Mouse (Mus musculus): ENCODE measurements around the gene Mon1a. TPM values are rescaled to one million over a fixed set of nuclear protein-coding genes. Genes with fewer than 3 reads are reported as not detected.

Gene Mon1a
- polyA plus RNA-seq, 1 experiment = 0.89 TPM

- TF ChIP-seq TAL1 (IDR thresholded peaks at IDR 0.05; ENCODE audit: low read length) (no peak), GATA1 (IDR thresholded peaks at IDR 0.05; ENCODE audit: low read length) (no peak)
- H3K4me3 ChIP-seq (replicated peaks) = peak within 1 kb of the TSS; percentile 60
- peaks cover 3% of the 10 kb centered on the region for H3K27me3 ChIP-seq (ENCODE audit: control insufficient read depth)
- H3K9me3 ChIP-seq (ENCODE audit: control insufficient read depth, low read length) = no peaks in the 10 kb centered on the region
- H3K4me1 ChIP-seq (ENCODE audit: control insufficient read depth) = peaks cover 54% of the 10 kb centered on the region
- peaks cover 13% of the 10 kb centered on the region for H3K36me3 ChIP-seq (ENCODE audit: control insufficient read depth)
Measured at GRCm38 (mm10) chr9:107906252-107906966, 18.5 kb downstream of the Mon1a start, which contains the start of gene Mst1r. Gene Mst1r, plus strand, starts transcription at chr9:107906873.

- H3K27me3 ChIP-seq (ENCODE audit: control insufficient read depth) = peaks cover 2% of the 10 kb centered on the region; the same call in 1 of the 2 replicates
- H3K36me3 ChIP-seq (ENCODE audit: control insufficient read depth) = peaks cover 6% of the 10 kb centered on the region
- peaks cover 50% of the 10 kb centered on the region for H3K4me1 ChIP-seq (ENCODE audit: control insufficient read depth)
- no peak for TF ChIP-seq TAL1 (IDR thresholded peaks at IDR 0.05; ENCODE audit: low read length)
- no peak for TF ChIP-seq GATA1 (IDR thresholded peaks at IDR 0.05; ENCODE audit: low read length)
- H3K4me3 ChIP-seq (replicated peaks) = peak overlapping the region; percentile 60
- H3K9me3 ChIP-seq (ENCODE audit: control insufficient read depth, low read length) = no peaks in the 10 kb centered on the region
Measured at GRCm38 (mm10) chr9:107906967-107907800, 19.2 kb downstream of the Mon1a start.

GRCm38 (mm10) chr9:107907801-107908120, 19.8 kb downstream of the Mon1a start:
- Histone ChIP-seq H3K9me3 (ENCODE audit: control insufficient read depth, low read length) (no peaks in the 10 kb centered on the region), H3K4me3 (replicated peaks) (no peak overlapping the region), H3K4me1 (ENCODE audit: control insufficient read depth) (peaks cover 50% of the 10 kb centered on the region), H3K27me3 (ENCODE audit: control insufficient read depth) (peaks cover 2% of the 10 kb centered on the region; the same call in 1 of the 2 replicates), H3K36me3 (ENCODE audit: control insufficient read depth) (peaks cover 1% of the 10 kb centered on the region)
- TF ChIP-seq GATA1 (IDR thresholded peaks at IDR 0.05; ENCODE audit: low read length) (no peak), TAL1 (IDR thresholded peaks at IDR 0.05; ENCODE audit: low read length) (no peak)

GRCm38 (mm10) chr9:107908410-107909158, 20.6 kb downstream of the Mon1a start:
- H3K36me3 ChIP-seq (ENCODE audit: control insufficient read depth) = no peaks in the 10 kb centered on the region; the same call in 1 of the 2 replicates
- H3K4me3 ChIP-seq (replicated peaks) = no peak overlapping the region
- peaks cover 2% of the 10 kb centered on the region; the same call in 1 of the 2 replicates for H3K27me3 ChIP-seq (ENCODE audit: control insufficient read depth)
- no peaks in the 10 kb centered on the region for H3K9me3 ChIP-seq (ENCODE audit: control insufficient read depth, low read length)
- TF ChIP-seq GATA1 (IDR thresholded peaks at IDR 0.05; ENCODE audit: low read length) (no peak), TAL1 (IDR thresholded peaks at IDR 0.05; ENCODE audit: low read length) (no peak)
- H3K4me1 ChIP-seq (ENCODE audit: control insufficient read depth) = peaks cover 49% of the 10 kb centered on the region

GRCm38 (mm10) chr9:107910025-107910769, 22.2 kb downstream of the Mon1a start:
- Histone ChIP-seq H3K4me3 (replicated peaks) (no peak overlapping the region), H3K4me1 (ENCODE audit: control insufficient read depth) (peaks cover 53% of the 10 kb centered on the region), H3K27me3 (ENCODE audit: control insufficient read depth) (peaks cover 2% of the 10 kb centered on the region; the same call in 1 of the 2 replicates), H3K9me3 (ENCODE audit: control insufficient read depth, low read length) (no peaks in the 10 kb centered on the region), H3K36me3 (ENCODE audit: control insufficient read depth) (no peaks in the 10 kb centered on the region; the same call in 1 of the 2 replicates)
- no peak for TF ChIP-seq GATA1 (IDR thresholded peaks at IDR 0.05; ENCODE audit: low read length)
- no peak for TF ChIP-seq TAL1 (IDR thresholded peaks at IDR 0.05; ENCODE audit: low read length)

GRCm38 (mm10) chr9:107914764-107915420, 26.9 kb downstream of the Mon1a start:
- no peaks in the 10 kb centered on the region for H3K27me3 ChIP-seq (ENCODE audit: control insufficient read depth)

GRCm38 (mm10) chr9:107917895-107918608, 30.1 kb downstream of the Mon1a start:
- Histone ChIP-seq H3K4me1 (ENCODE audit: control insufficient read depth) (peaks cover 28% of the 10 kb centered on the region), H3K27me3 (ENCODE audit: control insufficient read depth) (no peaks in the 10 kb centered on the region), H3K9me3 (ENCODE audit: control insufficient read depth, low read length) (no peaks in the 10 kb centered on the region), H3K4me3 (replicated peaks) (no peak overlapping the region), H3K36me3 (ENCODE audit: control insufficient read depth) (peaks cover 6% of the 10 kb centered on the region)
- no peak for TF ChIP-seq GATA1 (IDR thresholded peaks at IDR 0.05; ENCODE audit: low read length)
- TF ChIP-seq TAL1 (IDR thresholded peaks at IDR 0.05; ENCODE audit: low read length) = no peak

More at GRCm38 (mm10) chr9:107914764-107915420, 26.9 kb downstream of the Mon1a start:
- Histone ChIP-seq H3K4me1 (ENCODE audit: control insufficient read depth) (peaks cover 28% of the 10 kb centered on the region), H3K36me3 (ENCODE audit: control insufficient read depth) (peaks cover 6% of the 10 kb centered on the region), H3K4me3 (replicated peaks) (peak overlapping the region; percentile 36), H3K9me3 (ENCODE audit: control insufficient read depth, low read length) (no peaks in the 10 kb centered on the region)
- TF ChIP-seq GATA1 (IDR thresholded peaks at IDR 0.05; ENCODE audit: low read length) = no peak
